ENCODE assay signal across 8 mouse cellular contexts in genomic region chr9:32986836-32987673, GRCm38 (mm10).
DNase-seq lines count a peak whose midpoint lies in the region; ATAC-seq lines count a peak whose summit lies in the region.
"Had no signal": no experiment of that assay in that cellular context is flagged by ENCODE, and none has a peak within 500 bp of the region (broad histone marks: within the 10 kb centered on the region; RNA-seq: fewer than 3 reads in every experiment).

No protein-coding gene starts in this region.

- H3K4me2 ChIP-seq in neural tube, embryonic 15.5 days, result no peak overlapping the region
- H3K4me2 ChIP-seq in embryonic facial prominence, embryonic 14.5 days (ENCODE audit: low read depth, low read length), result peak overlapping the region; percentile 46
- no peak overlapping the region for H3K4me2 ChIP-seq in heart, embryonic 15.5 days

- no peaks in the 10 kb centered on the region for H3K27me3 ChIP-seq in neural tube, embryonic 15.5 days (replicated peaks)
- no peaks in the 10 kb centered on the region for H3K27me3 ChIP-seq in embryonic facial prominence, embryonic 14.5 days (replicated peaks; ENCODE audit: control insufficient read depth, insufficient read depth, low read length)
- H3K27me3 ChIP-seq in heart, embryonic 15.5 days, result no peaks in the 10 kb centered on the region

- WGBS in neural tube, embryonic 15.5 days, result 73% methylated on average over 9 of the region's 9 CpGs
- WGBS in embryonic facial prominence, embryonic 14.5 days, result 17% methylated on average over 9 of the region's 9 CpGs
- WGBS in heart, embryonic 15.5 days, result 36% methylated on average over 9 of the region's 9 CpGs

- DNase-seq in neural tube, embryonic 10.5 days (ENCODE audit: extremely low spot score, low spot score), result peak; percentile 49
- peak; percentile 90 for DNase-seq in embryonic facial prominence, embryonic 14.5 days (ENCODE audit: low spot score)
- peak; percentile 38 for DNase-seq in yolk sac, embryonic 10.5 days (ENCODE audit: low spot score)
- DNase-seq in layer of hippocampus, adult 9-10 months (ENCODE audit: low spot score), result no peak
- DNase-seq in thymus, postnatal 4 days, result no peak

- no peaks in the 10 kb centered on the region for H3K36me3 ChIP-seq in neural tube, embryonic 15.5 days
- H3K36me3 ChIP-seq in embryonic facial prominence, embryonic 14.5 days (ENCODE audit: control insufficient read depth, insufficient read depth, low read length), result no peaks in the 10 kb centered on the region
- H3K36me3 ChIP-seq in heart, embryonic 15.5 days, result no peaks in the 10 kb centered on the region

- H3K9ac ChIP-seq in neural tube, embryonic 15.5 days (replicated peaks), result no peak overlapping the region
- no peak overlapping the region for H3K9ac ChIP-seq in embryonic facial prominence, embryonic 14.5 days (ENCODE audit: low read depth, low read length)
- H3K9ac ChIP-seq in heart, embryonic 15.5 days, result no peak overlapping the region

- ATAC-seq in neural tube, embryonic 15.5 days (ENCODE audit: low FRiP score), result no peak
- peak; percentile 83 for ATAC-seq in embryonic facial prominence, embryonic 14.5 days (ENCODE audit: low read depth)
- 0 out of 2 replicates have a peak, but pooled peaks have one; percentile 18 for ATAC-seq in heart, embryonic 15.5 days (replicated peaks; ENCODE audit: insufficient number of reproducible peaks, insufficient read depth, low FRiP score, low read depth)
- ATAC-seq: Patski had no signal

- H3K9me3 ChIP-seq in neural tube, embryonic 15.5 days (replicated peaks), result no peaks in the 10 kb centered on the region
- H3K9me3 ChIP-seq in embryonic facial prominence, embryonic 14.5 days (ENCODE audit: control insufficient read depth, low read length), result no peaks in the 10 kb centered on the region
- H3K9me3 ChIP-seq in heart, embryonic 15.5 days (replicated peaks), result no peaks in the 10 kb centered on the region

- no peaks in the 10 kb centered on the region for H3K4me1 ChIP-seq in neural tube, embryonic 15.5 days
- peaks cover 20% of the 10 kb centered on the region for H3K4me1 ChIP-seq in embryonic facial prominence, embryonic 14.5 days (ENCODE audit: control insufficient read depth, insufficient read depth, low read length)
- 0 out of 2 replicates have a peak, but pooled peaks cover 3% of the 10 kb centered on the region for H3K4me1 ChIP-seq in heart, embryonic 15.5 days (replicated peaks)

- H3K4me3 ChIP-seq in neural tube, embryonic 15.5 days (replicated peaks), result no peak overlapping the region
- no peak overlapping the region for H3K4me3 ChIP-seq in embryonic facial prominence, embryonic 14.5 days (ENCODE audit: low read depth, low read length)
- H3K4me3 ChIP-seq in heart, embryonic 15.5 days, result no peak overlapping the region

- H3K27ac ChIP-seq in neural tube, embryonic 15.5 days (replicated peaks), result no peak overlapping the region
- H3K27ac ChIP-seq in embryonic facial prominence, embryonic 14.5 days (replicated peaks; ENCODE audit: low read depth, low read length), result peak overlapping the region; percentile 80
- H3K27ac ChIP-seq in heart, embryonic 15.5 days, result no peak overlapping the region

Comparison
In these comparisons a context has a peak if more than half of its experiments do, and no peak if none do; other contexts are left out.
1. DNase-seq: peak in neural tube, embryonic 10.5 days (single experiment), embryonic facial prominence, embryonic 14.5 days (single experiment) and yolk sac, embryonic 10.5 days (single experiment); none in layer of hippocampus, adult 9-10 months (single experiment) and thymus, postnatal 4 days (single experiment).